Mouse (Mus musculus) retina, postnatal 1 day (tissue): ENCODE data around the gene Fam117a.

ENCODE experiments used
- DNase-seq: peaks from one replicate; pipeline ENCODE4 v3.0.0-alpha.2; 2012

Gene Fam117a

GRCm38 (mm10) chr11:95333805-95334204 is 3.0 kb upstream of the Fam117a start:
- DNase-seq, result no peak

GRCm38 (mm10) chr11:95334448-95335060 is 2.3 kb upstream of the Fam117a start:
- no peak for DNase-seq

- DNase-seq, result peak; percentile 69
Observed at GRCm38 (mm10) chr11:95337129-95337813, 453 bp downstream of the Fam117a start.

- no peak for DNase-seq
Observed at GRCm38 (mm10) chr11:95337846-95338342, 1.1 kb downstream of the Fam117a start.

- DNase-seq, result no peak
Observed at GRCm38 (mm10) chr11:95339471-95340021, 2.7 kb downstream of the Fam117a start.

- no peak for DNase-seq
Observed at GRCm38 (mm10) chr11:95340259-95340658, 3.4 kb downstream of the Fam117a start.

GRCm38 (mm10) chr11:95340664-95341063 is 3.8 kb downstream of the Fam117a start:
- no peak for DNase-seq

GRCm38 (mm10) chr11:95343180-95343579 is 6.4 kb downstream of the Fam117a start:
- DNase-seq, result no peak

GRCm38 (mm10) chr11:95344181-95344580 is 7.4 kb downstream of the Fam117a start:
- no peak for DNase-seq

GRCm38 (mm10) chr11:95350289-95350688 is 13.5 kb downstream of the Fam117a start:
- DNase-seq, result no peak

- DNase-seq, result no peak
Observed at GRCm38 (mm10) chr11:95350960-95351359, 14.1 kb downstream of the Fam117a start.

- DNase-seq, result no peak
Observed at GRCm38 (mm10) chr11:95352686-95353085, 15.9 kb downstream of the Fam117a start.

- no peak for DNase-seq
Observed at GRCm38 (mm10) chr11:95353226-95353625, 16.4 kb downstream of the Fam117a start.

- no peak for DNase-seq
Observed at GRCm38 (mm10) chr11:95354228-95354944, 17.6 kb downstream of the Fam117a start.

- DNase-seq, result no peak
Observed at GRCm38 (mm10) chr11:95354945-95355660, 18.3 kb downstream of the Fam117a start.

GRCm38 (mm10) chr11:95355661-95356011 is 18.8 kb downstream of the Fam117a start:
- DNase-seq, result no peak

- no peak for DNase-seq
Observed at GRCm38 (mm10) chr11:95356039-95356438, 19.2 kb downstream of the Fam117a start.

GRCm38 (mm10) chr11:95356469-95357273 is 19.9 kb downstream of the Fam117a start:
- peak; percentile 43 for DNase-seq

- no peak for DNase-seq
Observed at GRCm38 (mm10) chr11:95358263-95358662, 21.4 kb downstream of the Fam117a start.

GRCm38 (mm10) chr11:95364388-95364787 is 27.6 kb downstream of the Fam117a start:
- no peak for DNase-seq

GRCm38 (mm10) chr11:95365596-95365995 is 28.8 kb downstream of the Fam117a start:
- no peak for DNase-seq
